Mouse (Mus musculus) spleen, adult 2 months (tissue): Measurements from ENCODE around the gene Art3. TPM values are rescaled to one million over a fixed set of nuclear protein-coding genes. Genes with fewer than 3 reads are reported as not detected.

Experiments used
- DNase-seq, 2 experiments: peaks; one replicate each; pipeline versions ENCODE4 v3.0.0 to v3.0.0-alpha.2; 2012 to 2021; ENCODE audit warnings: low spot score in 2 of 2, low read depth in 1 of 2
- H3K27ac ChIP-seq: fragments of 200-500 bp; 2 replicates; pipeline ENCODE4 v1.5.1; 2012; ENCODE audit warnings: low read length, inconsistent platforms; ENCODE audit not compliant: insufficient read depth
- H3K27me3 ChIP-seq: fragments of 200-500 bp; 2 replicates; pipeline ENCODE4 v1.6.1; 2012; ENCODE audit warnings: mild to moderate bottlenecking, moderate library complexity, low read length, inconsistent platforms; ENCODE audit not compliant: control insufficient read depth, insufficient read depth
- H3K36me3 ChIP-seq: fragments of 200-500 bp; 2 replicates; pipeline ENCODE4 v1.6.1; 2012; ENCODE audit warnings: mild to moderate bottlenecking, low read length, inconsistent platforms; ENCODE audit not compliant: control insufficient read depth, insufficient read depth
- H3K4me1 ChIP-seq: fragments of 200-500 bp; 2 replicates; pipeline ENCODE4 v1.6.1; 2011; ENCODE audit warnings: inconsistent platforms; ENCODE audit not compliant: control insufficient read depth, insufficient read depth, insufficient read length
- H3K4me3 ChIP-seq: fragments of 200-500 bp; 2 replicates; pipeline ENCODE4 v1.5.1; 2011; ENCODE audit warnings: mild to moderate bottlenecking, inconsistent platforms; ENCODE audit not compliant: insufficient read depth, insufficient read length; ENCODE audit errors: extremely low read depth
- CTCF ChIP-seq: fragments of 200-500 bp; IDR thresholded peaks from 2 replicates; pipeline ENCODE4 v1.5.1; 2011; ENCODE audit warnings: mild to moderate bottlenecking, inconsistent platforms; ENCODE audit not compliant: insufficient read depth, insufficient read length, insufficient replicate concordance; ENCODE audit errors: extremely low read depth
- POLR2A ChIP-seq: fragments of 200-500 bp; IDR thresholded peaks from 2 replicates; pipeline ENCODE4 v1.6.1; 2011; ENCODE audit warnings: low read depth, low read length, inconsistent platforms
- WGBS: fragments of 180-500 bp; shearing (Covaris S2); methylation state at CpG from one replicate; pipeline ENCODE4 v1.1.7; 2018; 5-methylcytosine and 5-hydroxymethylcytosine counted together
- polyA plus RNA-seq: library from polyadenylated mRNA; depleted of rRNA; stranded (reverse); fragments of >200 nt; gene quantifications from 2 replicates; pipeline ENCODE4 v1.2.3, GENCODE M21; 2012

The Art3 gene
- polyA plus RNA-seq, 1 experiment = 2.4 TPM

GRCm38 (mm10) chr5:92369151-92369994 lies 37.7 kb downstream of the Art3 start:
- Histone ChIP-seq H3K4me1 (peaks cover 2% of the 10 kb centered on the region; the same call in 1 of the 2 replicates), H3K27me3 (no peaks in the 10 kb centered on the region), H3K4me3 (no peak overlapping the region), H3K36me3 (no peaks in the 10 kb centered on the region), H3K27ac (no peak overlapping the region)
- WGBS = 78% methylated on average over 13 of the region's 13 CpGs
- DNase-seq = no peak
- TF ChIP-seq POLR2A = no peak
- no peak for TF ChIP-seq CTCF

GRCm38 (mm10) chr5:92370392-92370791 lies 38.8 kb downstream of the Art3 start:
- no peaks in the 10 kb centered on the region for H3K27me3 ChIP-seq
- peaks cover 2% of the 10 kb centered on the region; the same call in 1 of the 2 replicates for H3K4me1 ChIP-seq
- no peak for DNase-seq
- no peaks in the 10 kb centered on the region for H3K36me3 ChIP-seq
- no peak overlapping the region for H3K4me3 ChIP-seq
- TF ChIP-seq POLR2A (no peak), CTCF (no peak)
- WGBS = 61% methylated on average over 6 of the region's 6 CpGs
- H3K27ac ChIP-seq = no peak overlapping the region

GRCm38 (mm10) chr5:92370891-92371290 lies 39.3 kb downstream of the Art3 start:
- Histone ChIP-seq H3K4me1 (peaks cover 7% of the 10 kb centered on the region; the same call in 1 of the 2 replicates), H3K4me3 (no peak overlapping the region), H3K27me3 (no peaks in the 10 kb centered on the region), H3K36me3 (no peaks in the 10 kb centered on the region), H3K27ac (no peak overlapping the region)
- WGBS = 93% methylated on average over 6 of the region's 6 CpGs
- DNase-seq = no peak
- no peak for TF ChIP-seq CTCF
- no peak for TF ChIP-seq POLR2A

- no peak for DNase-seq
- no peaks in the 10 kb centered on the region for H3K27me3 ChIP-seq
- H3K4me3 ChIP-seq = no peak overlapping the region
- 93% methylated on average over 14 of the region's 14 CpGs for WGBS
- no peak for TF ChIP-seq CTCF
- no peak for TF ChIP-seq POLR2A
- H3K36me3 ChIP-seq = no peaks in the 10 kb centered on the region
- peaks cover 10% of the 10 kb centered on the region; the same call in 1 of the 2 replicates for H3K4me1 ChIP-seq
- no peak overlapping the region for H3K27ac ChIP-seq
Observed at GRCm38 (mm10) chr5:92371361-92371976, 39.8 kb downstream of the Art3 start.

- Histone ChIP-seq H3K27ac (no peak overlapping the region), H3K4me1 (peaks cover 10% of the 10 kb centered on the region; the same call in 1 of the 2 replicates), H3K4me3 (no peak overlapping the region), H3K27me3 (no peaks in the 10 kb centered on the region), H3K36me3 (no peaks in the 10 kb centered on the region)
- TF ChIP-seq POLR2A = no peak
- no peak for TF ChIP-seq CTCF
- DNase-seq = no peak
- 36% methylated on average over 2 of the region's 2 CpGs for WGBS
Observed at GRCm38 (mm10) chr5:92372605-92373004, 41.0 kb downstream of the Art3 start.

- DNase-seq = peak; percentile 31 to 53
- Histone ChIP-seq H3K27me3 (no peaks in the 10 kb centered on the region), H3K4me3 (peak overlapping the region; percentile 62; the same call in 1 of the 2 replicates), H3K36me3 (no peaks in the 10 kb centered on the region), H3K27ac (peak overlapping the region; percentile 93), H3K4me1 (peaks cover 10% of the 10 kb centered on the region; the same call in 1 of the 2 replicates)
- WGBS = 2% methylated on average over 6 of the region's 6 CpGs
- TF ChIP-seq POLR2A = no peak
- no peak for TF ChIP-seq CTCF
Observed at GRCm38 (mm10) chr5:92374721-92375142, 43.1 kb downstream of the Art3 start.

- peak overlapping the region; percentile 93 for H3K27ac ChIP-seq
- TF ChIP-seq POLR2A (no peak; the same call in 1 of the 2 replicates), CTCF (no peak)
- WGBS = 10% methylated on average over 17 of the region's 17 CpGs
Observed at GRCm38 (mm10) chr5:92375368-92375767, 43.7 kb downstream of the Art3 start.

More at GRCm38 (mm10) chr5:92375368-92375767, 43.7 kb downstream of the Art3 start:
- Histone ChIP-seq H3K27me3 (no peaks in the 10 kb centered on the region), H3K4me3 (peak overlapping the region; percentile 62), H3K36me3 (no peaks in the 10 kb centered on the region), H3K4me1 (peaks cover 10% of the 10 kb centered on the region; the same call in 1 of the 2 replicates)
- DNase-seq = peak; percentile 44 to 70
